Mouse (Mus musculus): ENCODE data around the gene Ccdc115.

DNA sequence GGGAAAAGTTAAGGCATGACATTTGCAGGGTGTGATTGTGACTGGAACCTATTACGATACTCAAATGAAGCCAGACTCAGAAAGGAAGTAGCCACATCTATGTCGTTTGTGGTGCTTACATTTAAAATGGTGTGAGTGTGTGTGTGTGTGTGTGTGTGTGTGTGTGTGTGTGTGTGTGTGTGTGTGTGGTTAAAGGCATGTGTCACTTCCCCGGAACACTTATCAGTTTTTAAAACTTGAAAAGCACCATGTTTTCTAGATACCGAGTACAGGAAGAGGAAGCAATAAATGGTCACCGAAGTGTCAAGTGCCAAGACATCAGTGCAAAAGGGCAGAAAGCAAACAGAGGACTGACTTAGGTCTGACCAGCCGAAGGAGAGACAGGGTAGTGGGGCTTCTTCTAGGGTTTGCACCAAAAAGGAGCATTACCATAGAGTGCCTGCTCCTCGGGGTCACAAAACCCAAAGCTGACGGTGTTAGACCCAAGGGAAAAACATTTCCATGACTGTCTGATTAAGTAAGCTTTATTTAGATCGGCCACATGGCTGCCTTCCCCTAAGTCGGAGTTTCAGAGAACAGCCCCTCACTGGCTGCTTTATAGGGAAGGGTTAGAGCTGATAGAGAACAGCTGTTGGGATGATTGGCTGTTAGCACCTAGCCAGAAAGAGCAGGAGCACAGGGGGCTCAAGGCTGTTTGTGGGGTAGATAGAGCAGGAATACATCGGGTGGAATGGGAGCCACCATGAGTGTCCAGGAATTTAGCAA, 39.6 kb upstream of the Ccdc115 start:
- TF ChIP-seq CTCF (conservative IDR thresholded peaks at IDR 0.05; ENCODE audit: low read length) (no peak), NANOG (IDR thresholded peaks at IDR 0.05; ENCODE audit: borderline replicate concordance, low read length) (no peak)

Data from E14TG2a.4 (cell line).